Comparison of ENCODE assay signal across 16 mouse cellular contexts in genomic region chr5:138940576-138940975, GRCm38 (mm10). TPM values are rescaled to one million over a fixed set of nuclear protein-coding genes. Genes with fewer than 3 reads are reported as not detected.
"Had no signal": no experiment of that assay in that cellular context is flagged by ENCODE, and none has a peak within 500 bp of the region (broad histone marks: within the 10 kb centered on the region; RNA-seq: fewer than 3 reads in every experiment).

No protein-coding gene starts in this region.

- H3K36me3 ChIP-seq: neural tube, embryonic 15.5 days; stomach, embryonic 15.5 days had no signal

- H3K4me1 ChIP-seq: neural tube, embryonic 15.5 days had no signal

- H3K9ac ChIP-seq: neural tube, embryonic 15.5 days; stomach, embryonic 15.5 days had no signal

- H3K4me3 ChIP-seq: neural tube, embryonic 15.5 days; stomach, embryonic 15.5 days had no signal

- H3K27me3 ChIP-seq: neural tube, embryonic 15.5 days; stomach, embryonic 15.5 days had no signal

- H3K4me2 ChIP-seq: neural tube, embryonic 15.5 days; stomach, embryonic 15.5 days had no signal

- H3K27ac ChIP-seq: neural tube, embryonic 15.5 days; stomach, embryonic 15.5 days; stomach, postnatal 0 days had no signal

- DNase-seq: retina, postnatal 1 day; right cerebral cortex, adult 18-20 months; right cerebral cortex, postnatal 14 days; right cerebral cortex, postnatal 25 days; right cerebral cortex, postnatal 4 days; spleen, adult 18-20 months; thymus, adult 18-20 months; thymus, adult 2 months; thymus, postnatal 14 days; thymus, postnatal 25 days; thymus, postnatal 36 days; thymus, postnatal 4 days had no signal

- H3K9me3 ChIP-seq: neural tube, embryonic 15.5 days; stomach, embryonic 15.5 days had no signal

RNA-seq across cellular contexts. Expression of gene Pdgfa, which starts 56.6 kb away (rescaled TPM):
- total RNA-seq: neutrophil, adult 5-6 weeks had no signal
